Mouse (Mus musculus): ENCODE measurements around the gene Gstcd.

DNA sequence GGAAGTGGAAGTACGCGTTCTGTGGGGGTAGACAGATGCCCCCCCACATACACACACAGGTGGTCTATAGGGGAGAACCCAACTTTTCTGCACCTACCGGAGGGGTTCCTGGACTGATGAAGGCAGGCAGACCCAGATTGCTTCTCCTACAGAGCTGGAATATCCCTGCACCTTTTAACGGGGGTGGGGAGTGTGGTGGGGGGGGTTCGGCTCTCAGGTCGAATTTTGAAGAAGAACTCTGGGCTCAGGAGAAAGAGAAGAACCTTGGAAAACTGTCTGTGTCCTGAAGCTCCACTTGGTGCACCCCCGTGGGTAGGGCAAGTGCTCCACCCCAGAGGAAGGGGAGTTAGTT is 141.3 kb downstream of the Gstcd start:
- TF ChIP-seq POLR2A (IDR thresholded peaks at IDR 0.05; ENCODE audit: control insufficient read depth, low read depth, low read length) (no peak), CTCF (IDR thresholded peaks at IDR 0.05; ENCODE audit: control insufficient read depth, insufficient read depth, insufficient replicate concordance, low read depth, low read length) (no peak)

All from testis, adult 2 months (tissue).